Mouse (Mus musculus) C2C12 (cell line): ENCODE results near the gene Aasdhppt. TPM values are rescaled to one million over a fixed set of nuclear protein-coding genes. Genes with fewer than 3 reads are reported as not detected.

Experiments
- H3K27me3 ChIP-seq: one replicate; pipeline ENCODE4 v1.6.1; 2011; ENCODE audit not compliant: control insufficient read depth, insufficient read depth, insufficient read length
- H3K36me3 ChIP-seq: one replicate; pipeline ENCODE4 v1.6.1; 2011; ENCODE audit not compliant: control insufficient read depth, insufficient read depth
- H3K4me3 ChIP-seq: one replicate; pipeline ENCODE4 v1.5.1; 2011; ENCODE audit warnings: mild to moderate bottlenecking, control low read depth; ENCODE audit not compliant: poor library complexity, insufficient read depth, severe bottlenecking
- H3K79me2 ChIP-seq: one replicate; pipeline ENCODE4 v1.6.1; 2011; ENCODE audit not compliant: control insufficient read depth, insufficient read depth
- H3K79me3 ChIP-seq: one replicate; pipeline ENCODE4 v1.6.1; 2011; ENCODE audit warnings: low read depth, control low read depth
- H3ac ChIP-seq: one replicate; pipeline ENCODE3; 2011; ENCODE audit warnings: low read depth; ENCODE audit not compliant: control insufficient read depth, insufficient read length
- CEBPB ChIP-seq: IDR thresholded peaks from one replicate; pipeline ENCODE4 v1.6.1; 2011; ENCODE audit warnings: low read depth, mild to moderate bottlenecking, control low read depth, moderate library complexity
- CTCF ChIP-seq: IDR thresholded peaks from one replicate; pipeline ENCODE4 v1.5.1; 2011; ENCODE audit not compliant: control insufficient read depth, insufficient read depth, insufficient read length
- FOSL1 ChIP-seq: IDR thresholded peaks from one replicate; pipeline ENCODE4 v1.8.0; 2011; ENCODE audit warnings: mild to moderate bottlenecking, low read length; ENCODE audit not compliant: poor library complexity, insufficient read depth, severe bottlenecking
- MAX ChIP-seq: IDR thresholded peaks from one replicate; pipeline ENCODE4 v1.6.1; 2011; ENCODE audit warnings: mild to moderate bottlenecking, control low read depth
- MYOD1 ChIP-seq: IDR thresholded peaks from one replicate; pipeline ENCODE4 v1.6.1; 2011; ENCODE audit warnings: low read depth; ENCODE audit not compliant: control insufficient read depth, insufficient read length
- MYOG ChIP-seq: IDR thresholded peaks from one replicate; pipeline ENCODE4 v1.6.1; 2011; ENCODE audit not compliant: control insufficient read depth, insufficient read length; ENCODE audit errors: extremely low read depth
- USF1 ChIP-seq: IDR thresholded peaks from one replicate; pipeline ENCODE4 v1.6.1; 2011; ENCODE audit warnings: low read depth, mild to moderate bottlenecking, control low read depth, moderate library complexity
- polyA plus RNA-seq: library from polyadenylated mRNA; unstranded; fragments of >200 nt; fragmentation: generic; extraction: Trizol; gene quantifications from one replicate; pipeline ENCODE4 v1.2.1, GENCODE M21; 2012; ENCODE audit warnings: missing spikeins

Gene Aasdhppt
- polyA plus RNA-seq, 1 experiment = 7.9 TPM

DNA sequence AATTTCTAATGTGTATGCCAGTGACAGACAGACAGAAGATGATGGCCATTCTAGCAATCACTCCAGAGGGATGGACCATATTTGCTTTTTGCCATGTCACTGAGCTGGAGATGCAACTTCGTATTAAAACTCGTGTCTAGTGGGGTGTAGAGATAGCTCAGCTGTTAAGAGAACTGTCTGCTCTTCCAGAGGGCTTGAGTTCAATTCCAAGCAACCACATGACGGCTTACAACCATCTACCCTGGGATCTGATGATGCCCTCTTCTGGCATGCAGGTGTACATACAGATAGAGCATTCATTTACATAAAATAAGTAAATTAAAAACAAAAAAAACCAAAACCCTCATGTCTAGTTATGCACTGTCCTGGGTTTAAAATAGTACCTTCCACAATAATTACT lies 1.9 kb upstream of the Aasdhppt start:
- Histone ChIP-seq H3K4me3 (no peak overlapping the region), H3K27me3 (no peaks in the 10 kb centered on the region), H3K79me2 (peaks cover 39% of the 10 kb centered on the region), H3K36me3 (no peaks in the 10 kb centered on the region), H3K79me3 (peaks cover 24% of the 10 kb centered on the region), H3ac (no peak overlapping the region)
- TF ChIP-seq MYOD1 (no peak), FOSL1 (no peak), CEBPB (no peak), USF1 (no peak), MAX (no peak), MYOG (no peak), CTCF (no peak)

DNA sequence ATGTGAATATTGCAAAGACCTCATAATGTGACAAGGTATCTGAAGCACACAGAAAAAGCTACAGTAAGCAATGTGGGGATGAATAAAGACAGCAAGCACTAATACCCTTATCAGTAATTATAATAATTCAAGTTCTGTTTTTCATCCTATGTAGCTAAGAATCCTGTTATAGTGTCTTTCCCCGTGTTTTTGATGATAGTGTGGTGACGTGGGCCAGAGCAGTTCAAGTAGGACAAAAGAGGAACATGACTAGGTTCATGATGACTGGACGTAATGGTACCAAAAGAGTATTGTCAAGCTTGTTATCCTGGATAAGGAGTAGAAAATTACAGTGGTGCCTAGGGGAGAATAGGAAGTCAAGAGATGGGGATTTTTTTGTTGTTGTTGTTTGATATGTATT lies 1.4 kb upstream of the Aasdhppt start:
- TF ChIP-seq MAX = no peak
- no peak for TF ChIP-seq CEBPB
- H3K4me3 ChIP-seq = peak overlapping the region; percentile 61
- peaks cover 44% of the 10 kb centered on the region for H3K79me2 ChIP-seq
- no peak overlapping the region for H3ac ChIP-seq
- H3K79me3 ChIP-seq = peaks cover 25% of the 10 kb centered on the region
- no peaks in the 10 kb centered on the region for H3K36me3 ChIP-seq
- no peaks in the 10 kb centered on the region for H3K27me3 ChIP-seq

DNA sequence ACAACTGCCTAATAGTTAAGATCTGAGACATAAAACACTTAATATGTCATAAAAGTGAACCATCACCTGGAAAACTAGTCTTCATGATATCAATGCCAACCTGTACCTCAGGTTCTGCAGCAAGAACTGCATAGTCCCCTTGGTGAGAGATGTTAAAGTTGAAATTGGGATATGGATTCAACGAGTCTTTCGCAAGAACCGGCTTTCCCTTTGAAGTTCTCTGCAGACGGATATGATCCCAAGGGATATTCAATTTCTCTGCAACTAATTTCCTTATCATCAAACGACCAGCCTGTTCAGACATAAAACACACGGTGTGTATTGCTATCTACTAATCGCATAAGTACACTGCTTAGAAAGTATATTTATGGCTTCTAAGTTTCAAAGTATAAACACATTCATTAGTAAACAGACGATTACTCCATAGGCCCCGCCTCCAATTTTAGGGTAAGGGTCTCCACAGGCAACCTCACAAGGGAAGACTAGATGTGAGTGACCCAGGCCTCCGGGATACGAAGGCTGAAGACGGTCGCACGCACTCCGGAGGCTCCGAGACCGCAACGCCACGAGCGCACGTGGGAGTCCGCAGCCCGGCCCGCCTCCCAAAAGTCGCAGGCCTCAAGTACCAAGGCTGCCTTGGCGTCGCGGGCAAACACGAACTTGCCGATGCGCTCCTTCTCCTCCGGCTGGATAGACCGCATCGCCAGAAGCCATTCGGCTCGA lies 482 bp downstream of the Aasdhppt start:
- H3K4me3 ChIP-seq = peak overlapping the region; percentile 63
- peaks cover 31% of the 10 kb centered on the region for H3K79me3 ChIP-seq
- no peaks in the 10 kb centered on the region for H3K36me3 ChIP-seq
- TF ChIP-seq MAX (peak; percentile 35), MYOG (no peak), MYOD1 (no peak), CEBPB (peak; percentile 37)
- H3ac ChIP-seq = peak overlapping the region; percentile 79
- no peaks in the 10 kb centered on the region for H3K27me3 ChIP-seq
- peaks cover 58% of the 10 kb centered on the region for H3K79me2 ChIP-seq

DNA sequence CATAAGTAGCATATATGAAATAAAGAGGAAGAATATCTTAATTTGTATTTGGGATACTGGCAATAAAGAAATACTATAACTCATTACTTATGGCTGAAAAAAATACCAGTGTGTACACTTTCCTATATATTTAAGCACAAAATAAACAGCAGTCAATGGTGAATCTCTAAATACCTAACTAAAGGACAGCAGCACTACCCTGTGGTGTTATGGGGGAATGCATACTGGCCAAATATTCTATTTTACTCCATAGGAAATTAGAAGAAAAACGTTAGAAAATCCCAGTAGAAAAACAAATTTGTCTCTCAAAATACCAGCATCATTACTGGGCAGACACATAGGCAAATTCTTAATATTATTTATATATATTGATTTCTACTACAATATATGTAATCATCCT lies 4.4 kb downstream of the Aasdhppt start:
- Histone ChIP-seq H3K79me3 (peaks cover 36% of the 10 kb centered on the region), H3K4me3 (no peak overlapping the region), H3K27me3 (no peaks in the 10 kb centered on the region), H3K36me3 (peaks cover 26% of the 10 kb centered on the region), H3ac (no peak overlapping the region), H3K79me2 (peaks cover 47% of the 10 kb centered on the region)
- no peak for TF ChIP-seq MAX
- TF ChIP-seq USF1 = no peak
- no peak for TF ChIP-seq CEBPB
- TF ChIP-seq FOSL1 = no peak
- no peak for TF ChIP-seq MYOG
- no peak for TF ChIP-seq CTCF
- TF ChIP-seq MYOD1 = no peak

DNA sequence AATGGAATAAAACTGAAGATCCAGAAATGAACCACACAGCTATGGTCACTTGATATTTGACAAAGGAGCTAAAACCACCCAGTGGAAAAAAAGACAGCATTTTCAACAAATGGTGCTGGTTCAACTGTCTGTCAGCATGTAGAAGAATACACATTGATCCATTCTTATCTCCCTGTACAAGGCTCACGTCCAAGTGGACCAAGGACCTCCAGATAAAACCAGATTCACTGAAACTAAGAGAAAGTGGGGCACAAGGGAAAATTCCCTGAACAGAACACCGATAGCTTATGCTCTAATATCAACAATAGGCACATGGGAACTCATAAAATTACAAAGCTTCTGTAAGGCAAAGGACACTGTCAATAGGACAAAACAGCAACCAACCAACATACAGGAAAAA lies 8.8 kb downstream of the Aasdhppt start:
- H3ac ChIP-seq = no peak overlapping the region
- peaks cover 57% of the 10 kb centered on the region for H3K36me3 ChIP-seq
- H3K4me3 ChIP-seq = no peak overlapping the region
- H3K79me3 ChIP-seq = peaks cover 9% of the 10 kb centered on the region
- H3K79me2 ChIP-seq = peaks cover 11% of the 10 kb centered on the region
- TF ChIP-seq USF1 (no peak), CTCF (no peak), FOSL1 (no peak), CEBPB (no peak), MYOG (no peak), MYOD1 (no peak), MAX (no peak)
- H3K27me3 ChIP-seq = no peaks in the 10 kb centered on the region

DNA sequence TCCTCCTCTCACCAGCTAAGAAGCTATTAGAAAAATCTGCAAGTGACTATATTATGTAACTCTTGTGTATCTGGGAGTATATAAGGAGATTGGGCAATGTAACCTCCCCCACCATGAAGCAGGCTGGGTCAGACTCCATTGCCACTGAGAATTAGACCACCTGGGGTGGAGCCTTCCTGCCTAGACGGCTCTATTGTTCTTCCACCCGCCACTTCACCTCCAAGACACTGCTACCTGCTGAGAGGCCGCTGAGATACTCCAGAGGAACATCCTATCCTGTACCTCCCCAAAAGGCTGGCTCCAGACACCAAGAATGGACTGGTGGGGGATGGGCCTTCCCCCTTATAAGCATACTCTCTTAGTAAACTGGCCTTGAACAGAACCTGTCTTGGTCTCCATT lies 25.4 kb downstream of the Aasdhppt start:
- TF ChIP-seq CEBPB = no peak
- no peak for TF ChIP-seq MYOG
- no peak for TF ChIP-seq USF1
- no peak for TF ChIP-seq MAX
- no peak for TF ChIP-seq FOSL1
- TF ChIP-seq CTCF = no peak
- no peak for TF ChIP-seq MYOD1
- peaks cover 6% of the 10 kb centered on the region for H3K36me3 ChIP-seq
- H3K79me3 ChIP-seq = no peaks in the 10 kb centered on the region
- H3K79me2 ChIP-seq = no peaks in the 10 kb centered on the region
- H3K4me3 ChIP-seq = no peak overlapping the region
- H3K27me3 ChIP-seq = no peaks in the 10 kb centered on the region
- no peak overlapping the region for H3ac ChIP-seq
